Mouse (Mus musculus): ENCODE data around the gene Nfrkb. TPM values are rescaled to one million over a fixed set of nuclear protein-coding genes. Genes with fewer than 3 reads are reported as not detected.
A peak's percentile ranks its signal among the peaks of the same experiment; 100 is the strongest.

Nfrkb gene
- polyA plus RNA-seq, 1 experiment from 2014 or later: 35.5 TPM

DNA sequence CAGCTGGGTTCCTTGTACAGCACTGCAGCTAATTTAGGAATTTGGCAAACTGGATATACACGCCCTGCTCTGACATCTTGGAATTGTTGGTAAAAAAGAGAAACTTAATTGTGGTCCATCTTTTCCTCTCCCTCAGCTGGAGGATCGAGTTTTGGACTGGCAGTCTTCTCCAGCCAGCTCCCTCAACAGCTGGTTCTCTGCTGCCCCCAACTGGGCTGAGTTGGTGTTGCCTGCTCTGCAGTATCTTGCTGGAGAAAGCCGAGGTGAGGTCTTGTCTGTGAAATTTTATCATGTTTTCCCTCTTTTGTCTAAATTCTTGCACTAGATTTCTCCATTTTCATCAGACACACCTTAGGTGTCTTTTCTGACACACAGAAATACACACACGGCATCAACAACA is 14.4 kb downstream of the Nfrkb start:
- H3K9ac ChIP-seq (replicated peaks; ENCODE audit: low read length): no peak overlapping the region
- H3K4me2 ChIP-seq (ENCODE audit: low read length): no peak overlapping the region
- peak; percentile 84 for DNase-seq
- 65% methylated on average over 4 of the region's 4 CpGs for WGBS
- H3K27me3 ChIP-seq (ENCODE audit: control insufficient read depth, insufficient read depth, low read length): no peaks in the 10 kb centered on the region
- H3K9me3 ChIP-seq (ENCODE audit: control insufficient read depth, low read length): no peaks in the 10 kb centered on the region
- no peak for ATAC-seq (ENCODE audit: low FRiP score, low TSS enrichment)
- no peaks in the 10 kb centered on the region for H3K4me1 ChIP-seq (ENCODE audit: control insufficient read depth, insufficient read depth, low read length)
- no peak overlapping the region for H3K4me3 ChIP-seq (replicated peaks; ENCODE audit: low read depth, low read length)
- peaks cover 97% of the 10 kb centered on the region for H3K36me3 ChIP-seq (ENCODE audit: control insufficient read depth, insufficient read depth, low read length)
- H3K27ac ChIP-seq (replicated peaks; ENCODE audit: low read depth, low read length): no peak overlapping the region

DNA sequence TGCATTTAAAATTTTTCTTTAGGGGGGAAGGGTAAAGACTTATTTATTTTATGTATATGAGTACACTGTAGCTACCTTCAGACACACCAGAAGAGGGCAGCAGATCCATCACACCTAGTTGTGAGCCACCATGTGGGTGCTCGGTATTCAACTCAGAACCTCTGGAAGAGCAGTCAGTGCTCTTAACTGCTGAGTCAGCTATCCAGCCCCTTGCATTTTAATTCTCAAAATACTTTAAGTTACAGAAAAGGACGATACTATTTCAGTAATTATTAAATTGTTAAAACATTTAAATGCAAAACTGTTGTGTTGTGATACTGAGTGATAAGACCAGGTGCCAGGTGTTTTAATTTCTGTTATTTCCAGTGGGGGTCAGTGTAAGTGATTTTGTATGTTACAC is 18.3 kb downstream of the Nfrkb start:
- no peak for DNase-seq
- Histone ChIP-seq H3K4me2 (ENCODE audit: low read length) (no peak overlapping the region), H3K4me3 (replicated peaks; ENCODE audit: low read depth, low read length) (no peak overlapping the region), H3K9me3 (ENCODE audit: control insufficient read depth, low read length) (no peaks in the 10 kb centered on the region), H3K27me3 (ENCODE audit: control insufficient read depth, insufficient read depth, low read length) (no peaks in the 10 kb centered on the region), H3K27ac (replicated peaks; ENCODE audit: low read depth, low read length) (no peak overlapping the region), H3K9ac (replicated peaks; ENCODE audit: low read length) (no peak overlapping the region), H3K4me1 (ENCODE audit: control insufficient read depth, insufficient read depth, low read length) (no peaks in the 10 kb centered on the region), H3K36me3 (ENCODE audit: control insufficient read depth, insufficient read depth, low read length) (peaks cover 83% of the 10 kb centered on the region)
- ATAC-seq (ENCODE audit: low FRiP score, low TSS enrichment): no peak
- 91% methylated on average over 2 of the region's 2 CpGs for WGBS

DNA sequence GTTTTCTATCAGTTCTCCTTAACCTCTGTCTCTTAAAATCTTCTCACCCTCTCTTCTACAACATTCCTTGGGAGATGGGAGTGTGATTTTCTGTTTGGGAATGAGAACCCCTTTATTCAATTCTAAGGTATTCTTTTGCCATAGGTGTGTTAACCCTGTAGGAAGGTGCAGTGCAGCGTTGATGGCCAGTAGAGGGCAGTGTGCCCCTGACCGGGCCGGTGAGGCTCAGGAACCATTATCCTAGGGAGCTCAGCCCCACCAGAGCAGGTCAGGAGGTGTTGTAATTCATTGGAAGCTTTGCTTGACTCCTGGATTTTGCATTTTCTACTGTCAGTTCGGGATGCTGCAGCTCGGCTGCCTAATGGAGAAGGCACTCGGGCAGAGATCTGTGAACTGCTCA is 19.2 kb downstream of the Nfrkb start:
- no peak for ATAC-seq (ENCODE audit: low FRiP score, low TSS enrichment)
- H3K27ac ChIP-seq (replicated peaks; ENCODE audit: low read depth, low read length): no peak overlapping the region
- H3K4me2 ChIP-seq (ENCODE audit: low read length): no peak overlapping the region
- H3K4me3 ChIP-seq (replicated peaks; ENCODE audit: low read depth, low read length): no peak overlapping the region
- no peaks in the 10 kb centered on the region for H3K4me1 ChIP-seq (ENCODE audit: control insufficient read depth, insufficient read depth, low read length)
- H3K27me3 ChIP-seq (ENCODE audit: control insufficient read depth, insufficient read depth, low read length): no peaks in the 10 kb centered on the region
- no peak overlapping the region for H3K9ac ChIP-seq (replicated peaks; ENCODE audit: low read length)
- peak; percentile 36 for DNase-seq
- H3K36me3 ChIP-seq (ENCODE audit: control insufficient read depth, insufficient read depth, low read length): peaks cover 83% of the 10 kb centered on the region
- no peaks in the 10 kb centered on the region for H3K9me3 ChIP-seq (ENCODE audit: control insufficient read depth, low read length)
- 66% methylated on average over 6 of the region's 6 CpGs for WGBS

DNA sequence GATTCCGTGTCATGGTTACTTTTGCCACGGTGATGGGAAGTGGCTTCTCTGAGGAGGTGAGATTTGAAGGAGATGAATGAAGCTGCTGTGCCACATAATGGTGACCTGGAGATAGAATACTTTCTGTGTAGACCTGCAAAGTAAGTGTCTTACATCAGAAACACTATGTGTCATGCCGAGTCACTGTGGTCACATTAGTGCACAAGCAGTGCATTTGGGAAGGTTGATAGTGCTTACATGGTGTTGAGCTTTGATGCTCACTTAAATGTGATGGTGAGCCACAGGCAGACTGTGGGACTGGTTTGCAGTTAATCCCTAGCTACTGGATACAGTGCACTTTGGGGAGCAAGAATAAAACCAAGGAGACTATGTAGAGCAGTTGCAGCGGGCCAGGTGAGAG is 26.2 kb downstream of the Nfrkb start:
- WGBS: 96% methylated on average over 4 of the region's 4 CpGs
- Histone ChIP-seq H3K4me3 (replicated peaks; ENCODE audit: low read depth, low read length) (no peak overlapping the region), H3K4me2 (ENCODE audit: low read length) (no peak overlapping the region), H3K27ac (replicated peaks; ENCODE audit: low read depth, low read length) (no peak overlapping the region), H3K36me3 (ENCODE audit: control insufficient read depth, insufficient read depth, low read length) (peaks cover 93% of the 10 kb centered on the region), H3K9me3 (ENCODE audit: control insufficient read depth, low read length) (no peaks in the 10 kb centered on the region), H3K27me3 (ENCODE audit: control insufficient read depth, insufficient read depth, low read length) (no peaks in the 10 kb centered on the region), H3K4me1 (ENCODE audit: control insufficient read depth, insufficient read depth, low read length) (no peaks in the 10 kb centered on the region), H3K9ac (replicated peaks; ENCODE audit: low read length) (no peak overlapping the region)
- no peak for ATAC-seq (ENCODE audit: low FRiP score, low TSS enrichment)
- no peak for DNase-seq

DNA sequence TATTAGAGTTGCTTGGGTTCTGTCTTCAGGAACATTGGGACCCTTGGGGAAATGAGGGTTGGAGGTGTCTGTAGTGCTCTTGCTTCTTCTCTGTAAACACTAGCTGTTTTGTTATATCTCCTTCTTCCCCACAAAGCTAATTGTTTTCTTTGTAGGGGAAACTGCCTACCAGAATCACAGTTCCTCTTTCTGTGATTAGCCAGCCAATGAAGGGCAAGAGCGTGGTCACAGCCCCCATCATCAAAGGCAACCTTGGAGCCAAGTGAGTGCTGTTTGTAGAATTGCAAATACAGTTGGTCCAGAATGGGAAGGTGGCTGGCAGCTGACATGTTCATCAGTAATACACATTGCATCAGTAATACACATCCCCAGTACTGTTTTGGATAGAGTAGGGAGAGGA is 32.8 kb downstream of the Nfrkb start:
- no peak for ATAC-seq (ENCODE audit: low FRiP score, low TSS enrichment)
- no peaks in the 10 kb centered on the region for H3K27me3 ChIP-seq (ENCODE audit: control insufficient read depth, insufficient read depth, low read length)
- DNase-seq: no peak
- H3K9ac ChIP-seq (replicated peaks; ENCODE audit: low read length): no peak overlapping the region
- no peaks in the 10 kb centered on the region for H3K9me3 ChIP-seq (ENCODE audit: control insufficient read depth, low read length)
- H3K27ac ChIP-seq (replicated peaks; ENCODE audit: low read depth, low read length): no peak overlapping the region
- no peak overlapping the region for H3K4me2 ChIP-seq (ENCODE audit: low read length)
- no peaks in the 10 kb centered on the region for H3K4me1 ChIP-seq (ENCODE audit: control insufficient read depth, insufficient read depth, low read length)
- no peak overlapping the region for H3K4me3 ChIP-seq (replicated peaks; ENCODE audit: low read depth, low read length)
- 90% methylated on average over 1 of the region's 1 CpGs for WGBS
- peaks cover 93% of the 10 kb centered on the region for H3K36me3 ChIP-seq (ENCODE audit: control insufficient read depth, insufficient read depth, low read length)

DNA sequence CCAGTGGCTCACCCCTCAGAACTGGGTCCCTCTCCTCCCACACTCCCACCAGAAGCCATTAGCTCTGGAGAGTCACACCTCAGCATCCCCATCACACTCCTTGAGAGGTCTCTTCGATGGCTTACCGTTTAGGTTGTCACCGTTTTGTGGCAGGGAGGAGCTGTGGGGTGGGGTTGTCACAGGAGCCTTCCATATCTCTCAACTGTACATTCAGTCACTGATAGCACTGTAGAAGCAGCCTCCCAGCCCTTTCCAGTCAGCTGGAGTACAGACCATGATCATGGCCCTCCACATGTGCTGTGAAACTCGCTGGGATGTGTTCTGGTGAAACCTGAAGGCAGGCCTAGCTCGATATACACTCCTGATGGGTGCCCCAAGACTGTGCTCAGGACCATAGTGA is 36.2 kb downstream of the Nfrkb start:
- DNase-seq (no peak), ATAC-seq (ENCODE audit: low FRiP score, low TSS enrichment) (no peak)
- Histone ChIP-seq H3K9me3 (ENCODE audit: control insufficient read depth, low read length) (no peaks in the 10 kb centered on the region), H3K36me3 (ENCODE audit: control insufficient read depth, insufficient read depth, low read length) (peaks cover 72% of the 10 kb centered on the region), H3K27ac (replicated peaks; ENCODE audit: low read depth, low read length) (no peak overlapping the region), H3K27me3 (ENCODE audit: control insufficient read depth, insufficient read depth, low read length) (no peaks in the 10 kb centered on the region), H3K4me1 (ENCODE audit: control insufficient read depth, insufficient read depth, low read length) (no peaks in the 10 kb centered on the region), H3K9ac (replicated peaks; ENCODE audit: low read length) (no peak overlapping the region), H3K4me3 (replicated peaks; ENCODE audit: low read depth, low read length) (no peak overlapping the region), H3K4me2 (ENCODE audit: low read length) (no peak overlapping the region)
- WGBS: 94% methylated on average over 5 of the region's 5 CpGs

DNA sequence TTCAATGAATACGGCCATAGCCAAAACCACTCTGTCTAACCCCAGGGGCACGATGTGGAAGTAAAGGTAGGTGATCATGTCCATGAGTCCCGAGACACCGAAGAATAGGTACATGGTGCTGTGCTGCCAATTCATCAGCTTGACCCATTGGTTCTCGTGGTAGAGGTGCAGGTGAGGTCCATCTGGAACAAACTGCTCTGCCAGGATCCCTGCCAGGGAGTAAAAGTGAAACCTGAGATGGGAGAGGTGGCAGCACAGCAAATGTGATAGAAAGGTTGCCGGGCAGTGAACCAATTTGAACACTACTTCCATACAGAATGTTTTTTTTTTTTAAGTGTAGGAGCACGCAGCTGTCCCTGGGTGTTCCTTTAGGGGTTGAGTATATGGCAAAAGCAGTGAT is 43.0 kb downstream of the Nfrkb start:
- ATAC-seq (ENCODE audit: low FRiP score, low TSS enrichment) (no peak), DNase-seq (no peak)
- peaks cover 10% of the 10 kb centered on the region for H3K36me3 ChIP-seq (ENCODE audit: control insufficient read depth, insufficient read depth, low read length)
- H3K9me3 ChIP-seq (ENCODE audit: control insufficient read depth, low read length): no peaks in the 10 kb centered on the region
- 95% methylated on average over 7 of the region's 7 CpGs for WGBS
- H3K27me3 ChIP-seq (ENCODE audit: control insufficient read depth, insufficient read depth, low read length): no peaks in the 10 kb centered on the region
- no peak overlapping the region for H3K27ac ChIP-seq (replicated peaks; ENCODE audit: low read depth, low read length)
- H3K4me2 ChIP-seq (ENCODE audit: low read length): no peak overlapping the region
- H3K4me3 ChIP-seq (replicated peaks; ENCODE audit: low read depth, low read length): no peak overlapping the region
- H3K4me1 ChIP-seq (ENCODE audit: control insufficient read depth, insufficient read depth, low read length): no peaks in the 10 kb centered on the region
- H3K9ac ChIP-seq (replicated peaks; ENCODE audit: low read length): no peak overlapping the region

DNA sequence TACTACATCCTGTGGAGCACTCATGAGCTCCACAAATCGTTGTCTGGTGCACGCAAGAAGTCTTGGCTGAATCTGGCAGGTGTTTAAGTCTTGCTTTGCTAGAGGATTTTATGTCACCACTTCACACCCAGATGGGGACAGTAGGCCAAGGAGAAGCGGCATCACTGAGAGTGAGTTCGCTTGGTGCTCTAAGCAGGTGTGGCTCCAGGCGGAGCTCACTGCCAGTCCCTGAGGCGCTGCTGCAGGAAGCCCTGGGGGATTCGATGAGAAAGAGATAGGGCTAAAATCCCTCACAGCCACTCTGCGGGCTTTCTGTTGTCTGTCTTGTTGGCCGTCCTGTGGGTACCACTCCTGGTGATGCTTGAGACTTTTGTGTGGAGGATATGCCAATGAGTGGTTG is 44.0 kb downstream of the Nfrkb start:
- WGBS: 75% methylated on average over 9 of the region's 9 CpGs
- no peak overlapping the region for H3K9ac ChIP-seq (replicated peaks; ENCODE audit: low read length)

DNA sequence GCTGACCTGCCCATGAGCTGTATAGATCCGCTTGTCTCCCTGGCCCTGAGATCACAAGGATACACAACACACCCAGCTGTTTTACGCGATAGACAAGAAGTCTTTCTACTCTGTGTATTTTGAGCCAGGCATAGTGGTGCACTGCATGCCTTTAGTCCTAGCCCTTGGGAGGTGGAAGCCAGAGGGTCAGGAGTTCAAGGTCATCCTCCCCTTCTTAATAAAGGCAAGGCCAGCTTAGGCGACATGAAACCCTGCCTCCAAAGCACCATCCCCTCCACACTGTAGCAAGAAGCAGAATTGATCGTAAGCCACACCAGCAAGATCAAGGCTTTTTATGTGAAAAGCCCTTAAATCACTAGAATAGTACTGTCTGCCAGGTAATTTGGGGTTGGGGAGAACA is 45.8 kb downstream of the Nfrkb start:
- H3K36me3 ChIP-seq (ENCODE audit: control insufficient read depth, insufficient read depth, low read length): no peaks in the 10 kb centered on the region
- no peaks in the 10 kb centered on the region for H3K27me3 ChIP-seq (ENCODE audit: control insufficient read depth, insufficient read depth, low read length)
- WGBS: 88% methylated on average over 5 of the region's 5 CpGs
- no peak overlapping the region for H3K4me3 ChIP-seq (replicated peaks; ENCODE audit: low read depth, low read length)
- DNase-seq (no peak), ATAC-seq (ENCODE audit: low FRiP score, low TSS enrichment) (no peak)
- no peak overlapping the region for H3K27ac ChIP-seq (replicated peaks; ENCODE audit: low read depth, low read length)
- H3K9ac ChIP-seq (replicated peaks; ENCODE audit: low read length): no peak overlapping the region
- no peaks in the 10 kb centered on the region for H3K4me1 ChIP-seq (ENCODE audit: control insufficient read depth, insufficient read depth, low read length)
- no peaks in the 10 kb centered on the region for H3K9me3 ChIP-seq (ENCODE audit: control insufficient read depth, low read length)
- no peak overlapping the region for H3K4me2 ChIP-seq (ENCODE audit: low read length)

More for the DNA sequence above, 44.0 kb downstream of the Nfrkb start:
- DNase-seq (no peak), ATAC-seq (ENCODE audit: low FRiP score, low TSS enrichment) (no peak)
- Histone ChIP-seq H3K4me1 (ENCODE audit: control insufficient read depth, insufficient read depth, low read length) (no peaks in the 10 kb centered on the region), H3K4me2 (ENCODE audit: low read length) (no peak overlapping the region), H3K27me3 (ENCODE audit: control insufficient read depth, insufficient read depth, low read length) (no peaks in the 10 kb centered on the region), H3K4me3 (replicated peaks; ENCODE audit: low read depth, low read length) (no peak overlapping the region), H3K27ac (replicated peaks; ENCODE audit: low read depth, low read length) (no peak overlapping the region), H3K9me3 (ENCODE audit: control insufficient read depth, low read length) (no peaks in the 10 kb centered on the region), H3K36me3 (ENCODE audit: control insufficient read depth, insufficient read depth, low read length) (no peaks in the 10 kb centered on the region)

All from midbrain, embryonic 14.5 days (tissue).